ENCODE assay signal across 11 mouse cellular contexts in genomic region chr6:29288651-29289050, GRCm38 (mm10). TPM values are rescaled to one million over a fixed set of nuclear protein-coding genes. Genes with fewer than 3 reads are reported as not detected.
"Had no signal": no experiment of that assay in that cellular context is flagged by ENCODE, and none has a peak within 500 bp of the region (broad histone marks: within the 10 kb centered on the region; RNA-seq: fewer than 3 reads in every experiment).

No protein-coding gene starts in this region.

- DNase-seq: layer of hippocampus, adult 9-11 months; layer of hippocampus, postnatal 36 days; lung, embryonic 14.5 days; lung, postnatal 14 days; right cerebral cortex, postnatal 14 days; thymus, adult 2 months; thymus, postnatal 25 days had no signal

RNA-seq across cellular contexts. Expression of gene Fam71f1, which starts 30.3 kb away (rescaled TPM):
- total RNA-seq: layer of hippocampus, adult 18-20 months; layer of hippocampus, postnatal 36 days; left cerebral cortex, adult 8-10 months; left cerebral cortex, postnatal 25 days; megakaryocyte-erythroid progenitor cell, adult 5-6 weeks had no signal
